Mouse (Mus musculus) C2C12 (cell line): Measurements from ENCODE around the gene Dpysl5.

Experiments used
- CTCF ChIP-seq: IDR thresholded peaks from one replicate; pipeline ENCODE4 v1.5.1; 2011; ENCODE audit not compliant: control insufficient read depth, insufficient read depth, insufficient read length
- MAX ChIP-seq: IDR thresholded peaks from one replicate; pipeline ENCODE4 v1.6.1; 2011; ENCODE audit warnings: mild to moderate bottlenecking, control low read depth
- USF1 ChIP-seq: IDR thresholded peaks from one replicate; pipeline ENCODE4 v1.6.1; 2011; ENCODE audit warnings: low read depth, mild to moderate bottlenecking, control low read depth, moderate library complexity

DNA sequence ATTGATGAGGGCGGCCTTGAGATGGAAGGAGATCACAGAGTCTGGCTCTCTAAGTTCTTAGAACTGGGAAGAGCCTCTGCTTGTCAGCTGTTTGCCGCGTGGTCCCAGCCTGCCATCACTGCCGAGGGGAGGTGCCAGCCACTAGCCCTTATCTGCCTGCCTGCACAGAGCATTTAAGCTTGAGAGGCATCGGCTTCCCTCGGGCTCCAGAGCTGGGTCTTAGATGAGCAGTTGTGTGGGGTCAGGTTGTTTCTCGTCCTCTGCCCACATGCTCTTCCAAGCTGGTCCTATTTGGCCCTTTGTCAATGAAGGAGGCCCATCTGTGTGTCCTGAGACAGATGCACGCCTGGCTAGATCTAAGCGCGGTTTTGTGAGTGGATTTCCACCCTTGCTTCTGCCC is 113.8 kb downstream of the Dpysl5 start:
- TF ChIP-seq CTCF (no peak), USF1 (no peak), MAX (no peak)
